Mouse (Mus musculus) kidney, postnatal 14 days (tissue): ENCODE measurements around the gene BC049352.

Experiments used
- DNase-seq: peaks from one replicate; pipeline ENCODE4 v3.0.0; 2022; ENCODE audit warnings: mixed read lengths

BC049352 gene

GRCm38 (mm10) chr9:45195468-45195867 lies 13.7 kb downstream of the BC049352 start:
- no peak for DNase-seq

GRCm38 (mm10) chr9:45196125-45196830 lies 14.5 kb downstream of the BC049352 start:
- no peak for DNase-seq

- no peak for DNase-seq
Observed at GRCm38 (mm10) chr9:45197549-45197948, 15.7 kb downstream of the BC049352 start.

GRCm38 (mm10) chr9:45201319-45201947 lies 19.6 kb downstream of the BC049352 start:
- DNase-seq, result no peak

GRCm38 (mm10) chr9:45202021-45202798 lies 20.4 kb downstream of the BC049352 start:
- peak; percentile 60 for DNase-seq

GRCm38 (mm10) chr9:45203797-45204410 lies 22.1 kb downstream of the BC049352 start, which contains the start of gene Tmprss4:
TSS of gene Tmprss4 (minus strand) at chr9:45204092.
- DNase-seq, result no peak

GRCm38 (mm10) chr9:45205143-45205542 lies 23.3 kb downstream of the BC049352 start:
- peak; percentile 68 for DNase-seq

- DNase-seq, result no peak
Observed at GRCm38 (mm10) chr9:45206121-45206520, 24.3 kb downstream of the BC049352 start.

- DNase-seq, result no peak
Observed at GRCm38 (mm10) chr9:45207015-45207743, 25.4 kb downstream of the BC049352 start.

GRCm38 (mm10) chr9:45212001-45212400 lies 30.2 kb downstream of the BC049352 start:
- DNase-seq, result no peak

GRCm38 (mm10) chr9:45215526-45216179 lies 33.8 kb downstream of the BC049352 start:
- DNase-seq, result no peak

- no peak for DNase-seq
Observed at GRCm38 (mm10) chr9:45219644-45220043, 37.8 kb downstream of the BC049352 start.

- DNase-seq, result peak; percentile 89
Observed at GRCm38 (mm10) chr9:45221567-45221966, 39.8 kb downstream of the BC049352 start.

- no peak for DNase-seq
Observed at GRCm38 (mm10) chr9:45229359-45229758, 47.6 kb downstream of the BC049352 start.

GRCm38 (mm10) chr9:45235668-45236227 lies 53.9 kb downstream of the BC049352 start:
- DNase-seq, result no peak

GRCm38 (mm10) chr9:45236744-45237143 lies 54.9 kb downstream of the BC049352 start:
- DNase-seq, result no peak

GRCm38 (mm10) chr9:45241397-45241796 lies 59.6 kb downstream of the BC049352 start:
- no peak for DNase-seq

- no peak for DNase-seq
Observed at GRCm38 (mm10) chr9:45245432-45245831, 63.6 kb downstream of the BC049352 start.

GRCm38 (mm10) chr9:45246060-45246459 lies 64.3 kb downstream of the BC049352 start:
- no peak for DNase-seq

- DNase-seq, result no peak
Observed at GRCm38 (mm10) chr9:45247536-45247935, 65.7 kb downstream of the BC049352 start.

GRCm38 (mm10) chr9:45250306-45250705 lies 68.5 kb downstream of the BC049352 start:
- no peak for DNase-seq

GRCm38 (mm10) chr9:45251281-45251680 lies 69.5 kb downstream of the BC049352 start:
- no peak for DNase-seq
